Mouse (Mus musculus): ENCODE data around the gene Gna13. TPM values are rescaled to one million over a fixed set of nuclear protein-coding genes. Genes with fewer than 3 reads are reported as not detected.

The Gna13 gene
- polyA plus RNA-seq, 1 experiment from 2014 or later = 24.9 TPM

- no peaks in the 10 kb centered on the region for H3K9me3 ChIP-seq (replicated peaks; ENCODE audit: control insufficient read depth, low read length)
- peak within 1 kb of the TSS; percentile 55 for H3K4me3 ChIP-seq (ENCODE audit: low read depth, low read length)
- no peaks in the 10 kb centered on the region for H3K27me3 ChIP-seq (ENCODE audit: control insufficient read depth, insufficient read depth, low read length)
- peak within 1 kb of the TSS; percentile 89 for H3K27ac ChIP-seq (ENCODE audit: low read depth, low read length)
- WGBS (ENCODE audit: insufficient replicate concordance) = under 1% methylated on average over 65 of the region's 65 CpGs
- ATAC-seq (replicated peaks; ENCODE audit: insufficient number of reproducible peaks, low FRiP score, low TSS enrichment) = peak; percentile 96
- H3K36me3 ChIP-seq (ENCODE audit: control insufficient read depth, insufficient read depth, low read length) = peaks cover 15% of the 10 kb centered on the region
- peak within 1 kb of the TSS; percentile 81 for H3K9ac ChIP-seq (ENCODE audit: low read depth, low read length)
- peak within 1 kb of the TSS; percentile 64 for H3K4me2 ChIP-seq
- H3K4me1 ChIP-seq (ENCODE audit: control insufficient read depth, insufficient read depth, low read length) = no peaks in the 10 kb centered on the region
These were observed 63.0 kb downstream of the Gna13 start, which contains the start of gene Amz2 for GRCm38 (mm10) chr11:109425392-109426271. Amz2 (plus strand) TSS chr11:109425946.

GRCm38 (mm10) chr11:109426272-109426586 lies 63.6 kb downstream of the Gna13 start:
- H3K9ac ChIP-seq (ENCODE audit: low read depth, low read length) = peak overlapping the region; percentile 81
- WGBS (ENCODE audit: insufficient replicate concordance) = 0% methylated on average over 11 of the region's 11 CpGs
- H3K4me2 ChIP-seq = peak overlapping the region; percentile 64
- no peaks in the 10 kb centered on the region for H3K27me3 ChIP-seq (ENCODE audit: control insufficient read depth, insufficient read depth, low read length)
- no peaks in the 10 kb centered on the region for H3K4me1 ChIP-seq (ENCODE audit: control insufficient read depth, insufficient read depth, low read length)
- peak overlapping the region; percentile 55 for H3K4me3 ChIP-seq (ENCODE audit: low read depth, low read length)
- no peaks in the 10 kb centered on the region for H3K9me3 ChIP-seq (replicated peaks; ENCODE audit: control insufficient read depth, low read length)
- ATAC-seq (replicated peaks; ENCODE audit: insufficient number of reproducible peaks, low FRiP score, low TSS enrichment) = peak; percentile 23; the same call in 1 of the 2 replicates
- peaks cover 15% of the 10 kb centered on the region for H3K36me3 ChIP-seq (ENCODE audit: control insufficient read depth, insufficient read depth, low read length)
- H3K27ac ChIP-seq (ENCODE audit: low read depth, low read length) = peak overlapping the region; percentile 89

GRCm38 (mm10) chr11:109427353-109427752 lies 64.7 kb downstream of the Gna13 start:
- Histone ChIP-seq H3K4me2 (no peak overlapping the region), H3K27ac (ENCODE audit: low read depth, low read length) (no peak overlapping the region), H3K27me3 (ENCODE audit: control insufficient read depth, insufficient read depth, low read length) (no peaks in the 10 kb centered on the region), H3K9me3 (replicated peaks; ENCODE audit: control insufficient read depth, low read length) (no peaks in the 10 kb centered on the region), H3K36me3 (ENCODE audit: control insufficient read depth, insufficient read depth, low read length) (peaks cover 15% of the 10 kb centered on the region), H3K4me1 (ENCODE audit: control insufficient read depth, insufficient read depth, low read length) (no peaks in the 10 kb centered on the region), H3K9ac (ENCODE audit: low read depth, low read length) (no peak overlapping the region), H3K4me3 (ENCODE audit: low read depth, low read length) (no peak overlapping the region)
- WGBS (ENCODE audit: insufficient replicate concordance) = 90% methylated on average over 5 of the region's 5 CpGs
- no peak for ATAC-seq (replicated peaks; ENCODE audit: insufficient number of reproducible peaks, low FRiP score, low TSS enrichment)

- ATAC-seq (replicated peaks; ENCODE audit: insufficient number of reproducible peaks, low FRiP score, low TSS enrichment) = no peak
- H3K4me2 ChIP-seq = no peak overlapping the region
- H3K4me3 ChIP-seq (ENCODE audit: low read depth, low read length) = no peak overlapping the region
- H3K36me3 ChIP-seq (ENCODE audit: control insufficient read depth, insufficient read depth, low read length) = peaks cover 26% of the 10 kb centered on the region; the same call in 1 of the 2 replicates
- no peak overlapping the region for H3K9ac ChIP-seq (ENCODE audit: low read depth, low read length)
- no peak overlapping the region for H3K27ac ChIP-seq (ENCODE audit: low read depth, low read length)
- no peaks in the 10 kb centered on the region for H3K9me3 ChIP-seq (replicated peaks; ENCODE audit: control insufficient read depth, low read length)
- H3K27me3 ChIP-seq (ENCODE audit: control insufficient read depth, insufficient read depth, low read length) = no peaks in the 10 kb centered on the region
- no peaks in the 10 kb centered on the region for H3K4me1 ChIP-seq (ENCODE audit: control insufficient read depth, insufficient read depth, low read length)
- 87% methylated on average over 16 of the region's 16 CpGs for WGBS (ENCODE audit: insufficient replicate concordance)
These were observed 71.7 kb downstream of the Gna13 start for GRCm38 (mm10) chr11:109434233-109434798.

- ATAC-seq (replicated peaks; ENCODE audit: insufficient number of reproducible peaks, low FRiP score, low TSS enrichment) = no peak
- no peaks in the 10 kb centered on the region; the same call in 1 of the 2 replicates for H3K4me1 ChIP-seq (ENCODE audit: control insufficient read depth, insufficient read depth, low read length)
- no peak overlapping the region for H3K9ac ChIP-seq (ENCODE audit: low read depth, low read length)
- H3K4me3 ChIP-seq (ENCODE audit: low read depth, low read length) = no peak overlapping the region
- no peaks in the 10 kb centered on the region for H3K9me3 ChIP-seq (replicated peaks; ENCODE audit: control insufficient read depth, low read length)
- no peak overlapping the region for H3K27ac ChIP-seq (ENCODE audit: low read depth, low read length)
- H3K27me3 ChIP-seq (ENCODE audit: control insufficient read depth, insufficient read depth, low read length) = no peaks in the 10 kb centered on the region
- H3K36me3 ChIP-seq (ENCODE audit: control insufficient read depth, insufficient read depth, low read length) = peaks cover 15% of the 10 kb centered on the region; the same call in 1 of the 2 replicates
- 53% methylated on average over 8 of the region's 8 CpGs for WGBS (ENCODE audit: insufficient replicate concordance)
- no peak overlapping the region for H3K4me2 ChIP-seq
These were observed 74.3 kb downstream of the Gna13 start for GRCm38 (mm10) chr11:109436889-109437288.

- H3K4me2 ChIP-seq = peak overlapping the region; percentile 93
- H3K27ac ChIP-seq (ENCODE audit: low read depth, low read length) = no peak overlapping the region
- no peak overlapping the region; the same call in 1 of the 2 replicates for H3K4me3 ChIP-seq (ENCODE audit: low read depth, low read length)
- WGBS (ENCODE audit: insufficient replicate concordance) = 18% methylated on average over 5 of the region's 5 CpGs
- peak overlapping the region; percentile 78; the same call in 1 of the 2 replicates for H3K9ac ChIP-seq (ENCODE audit: low read depth, low read length)
- H3K27me3 ChIP-seq (ENCODE audit: control insufficient read depth, insufficient read depth, low read length) = no peaks in the 10 kb centered on the region
- H3K9me3 ChIP-seq (replicated peaks; ENCODE audit: control insufficient read depth, low read length) = no peaks in the 10 kb centered on the region
- H3K4me1 ChIP-seq (ENCODE audit: control insufficient read depth, insufficient read depth, low read length) = no peaks in the 10 kb centered on the region; the same call in 1 of the 2 replicates
- H3K36me3 ChIP-seq (ENCODE audit: control insufficient read depth, insufficient read depth, low read length) = peaks cover 10% of the 10 kb centered on the region; the same call in 1 of the 2 replicates
- no peak for ATAC-seq (replicated peaks; ENCODE audit: insufficient number of reproducible peaks, low FRiP score, low TSS enrichment)
These were observed 76.6 kb downstream of the Gna13 start for GRCm38 (mm10) chr11:109439209-109439608.

GRCm38 (mm10) chr11:109439829-109440340 lies 77.3 kb downstream of the Gna13 start:
- 0 out of 2 replicates have a peak, but pooled peaks have one; percentile 40 for ATAC-seq (replicated peaks; ENCODE audit: insufficient number of reproducible peaks, low FRiP score, low TSS enrichment)

GRCm38 (mm10) chr11:109440641-109441040 lies 78.0 kb downstream of the Gna13 start:
- peak overlapping the region; percentile 78; the same call in 1 of the 2 replicates for H3K9ac ChIP-seq (ENCODE audit: low read depth, low read length)
- H3K4me1 ChIP-seq (ENCODE audit: control insufficient read depth, insufficient read depth, low read length) = peaks cover 8% of the 10 kb centered on the region
- WGBS (ENCODE audit: insufficient replicate concordance) = 52% methylated on average over 4 of the region's 4 CpGs
- peak overlapping the region; percentile 62 for H3K4me3 ChIP-seq (ENCODE audit: low read depth, low read length)
- no peak for ATAC-seq (replicated peaks; ENCODE audit: insufficient number of reproducible peaks, low FRiP score, low TSS enrichment)
- no peaks in the 10 kb centered on the region for H3K27me3 ChIP-seq (ENCODE audit: control insufficient read depth, insufficient read depth, low read length)
- H3K9me3 ChIP-seq (replicated peaks; ENCODE audit: control insufficient read depth, low read length) = no peaks in the 10 kb centered on the region
- H3K27ac ChIP-seq (ENCODE audit: low read depth, low read length) = no peak overlapping the region
- H3K36me3 ChIP-seq (ENCODE audit: control insufficient read depth, insufficient read depth, low read length) = 0 out of 2 replicates have a peak, but pooled peaks cover 1% of the 10 kb centered on the region
- H3K4me2 ChIP-seq = peak overlapping the region; percentile 93

More at GRCm38 (mm10) chr11:109439829-109440340, 77.3 kb downstream of the Gna13 start:
- Histone ChIP-seq H3K27me3 (ENCODE audit: control insufficient read depth, insufficient read depth, low read length) (no peaks in the 10 kb centered on the region), H3K4me2 (peak overlapping the region; percentile 93), H3K27ac (ENCODE audit: low read depth, low read length) (no peak overlapping the region), H3K36me3 (ENCODE audit: control insufficient read depth, insufficient read depth, low read length) (peaks cover 7% of the 10 kb centered on the region; the same call in 1 of the 2 replicates), H3K9me3 (replicated peaks; ENCODE audit: control insufficient read depth, low read length) (no peaks in the 10 kb centered on the region), H3K9ac (ENCODE audit: low read depth, low read length) (peak overlapping the region; percentile 78), H3K4me1 (ENCODE audit: control insufficient read depth, insufficient read depth, low read length) (peaks cover 1% of the 10 kb centered on the region), H3K4me3 (ENCODE audit: low read depth, low read length) (peak overlapping the region; percentile 62)
- under 1% methylated on average over 32 of the region's 32 CpGs for WGBS (ENCODE audit: insufficient replicate concordance)
